Mouse (Mus musculus): ENCODE measurements around the gene Gfod1. TPM values are rescaled to one million over a fixed set of nuclear protein-coding genes. Genes with fewer than 3 reads are reported as not detected.

The Gfod1 gene
- total and polyA plus RNA-seq, 3 experiments: 0.30 to 0.70 (median 0.36) TPM

- Histone ChIP-seq H3K9me3 (replicated peaks; ENCODE audit: low read length) (no peaks in the 10 kb centered on the region), H3K4me3 (replicated peaks in 1 of 3; ENCODE audit: low read depth in 2 of 3, low read length in 2 of 3, poor library complexity in 1 of 3) (peak within 1 kb of the TSS; percentile 70 to 82 (median 79)), H3K27ac (ENCODE audit: insufficient read depth, low read depth) (0 out of 2 replicates have a peak within 1 kb of the TSS, but pooled peaks have one; percentile 23), H3K36me3 (replicated peaks in 1 of 2; ENCODE audit: control insufficient read depth in 1 of 2, insufficient read depth in 1 of 2, low read length in 1 of 2) (peaks cover 2 to 24% of the 10 kb centered on the region in 2 experiments), H3K9ac (ENCODE audit: insufficient read depth, low read depth) (peak within 1 kb of the TSS; percentile 89), H3K4me1 (ENCODE audit: control insufficient read depth in 1 of 2, insufficient read depth in 2 of 2) (peaks cover 3 to 30% of the 10 kb centered on the region in 2 experiments; a peak in 3 of 4 replicates), H3K4me2 (ENCODE audit: insufficient read depth, low read depth, poor library complexity, severe bottlenecking) (peak within 1 kb of the TSS; percentile 90), H3K27me3 (replicated peaks) (no peaks in the 10 kb centered on the region), H3K79me2 (replicated peaks; ENCODE audit: control insufficient read depth, extremely low read depth, insufficient read depth, poor library complexity, severe bottlenecking) (no peaks in the 10 kb centered on the region)
- DNase-seq (ENCODE audit: extremely low read depth): peak; percentile 95
- dilution Hi-C loops (cut with MboI; ENCODE audit: extremely low pct_ligation_motif_present, extremely low pct_unique_long_range_greater_than_20kb, low sequenced_read_pairs) (no loop called here), in situ Hi-C loops (cut with MboI; ENCODE audit: low pct_ligation_motif_present, low pct_unique_long_range_greater_than_20kb, low sequenced_read_pairs) (loop anchor here (10.0 kb wide), 1 partner anchor 564 kb away; no protein-coding TSS in a partner anchor)
- peak; percentile 97 for TF ChIP-seq NELFE (IDR thresholded peaks at IDR 0.05; ENCODE audit: low read depth, low read length)
- TF ChIP-seq MAX (IDR thresholded peaks at IDR 0.05; ENCODE audit: low read length): peak; percentile 96
- 0 out of 2 replicates have a peak, but pooled peaks have one; percentile 41 for TF ChIP-seq E2F4 (IDR thresholded peaks at IDR 0.05; ENCODE audit: insufficient replicate concordance, low read depth, low read length)
- no peak; the same call in 1 of the 2 replicates for TF ChIP-seq GABPA (IDR thresholded peaks at IDR 0.05; ENCODE audit: insufficient replicate concordance, low read depth, low read length)
- TF ChIP-seq RAD21 (IDR thresholded peaks at IDR 0.05; ENCODE audit: low read depth, low read length): no peak
- peak; percentile 59 for TF ChIP-seq BHLHE40 (IDR thresholded peaks at IDR 0.05; ENCODE audit: low read depth, low read length)
- peak; percentile 82 for TF ChIP-seq SIN3A (IDR thresholded peaks at IDR 0.05; ENCODE audit: low read length)
- TF ChIP-seq CTCF (conservative IDR thresholded peaks at IDR 0.05 in 1 of 2, IDR thresholded peaks at IDR 0.05 in 1 of 2; ENCODE audit: low read depth in 2 of 2, low read length in 2 of 2): 0 out of 4 replicates have a peak, but pooled peaks of 1 of the 2 experiments have one; percentile 8
- no peak; the same call in 1 of the 2 replicates for TF ChIP-seq RCOR1 (conservative IDR thresholded peaks at IDR 0.05; ENCODE audit: low read depth, low read length)
- peak; percentile 63; the same call in 1 of the 2 replicates for TF ChIP-seq MAZ (IDR thresholded peaks at IDR 0.05; ENCODE audit: low read depth, low read length)
- peak; percentile 93 for TF ChIP-seq HCFC1 (IDR thresholded peaks at IDR 0.05; ENCODE audit: low read depth, low read length)
- TF ChIP-seq PAX5 (IDR thresholded peaks at IDR 0.05; ENCODE audit: low read length): no peak
- TF ChIP-seq SMC3 (IDR thresholded peaks at IDR 0.05; ENCODE audit: low read depth, low read length): no peak
- TF ChIP-seq ELF1 (IDR thresholded peaks at IDR 0.05; ENCODE audit: low read depth, low read length): peak; percentile 73
- TF ChIP-seq NRF1 (IDR thresholded peaks at IDR 0.05; ENCODE audit: low read depth, low read length): peak; percentile 98
- peak; percentile 52; the same call in 1 of the 2 replicates for TF ChIP-seq CHD2 (IDR thresholded peaks at IDR 0.05; ENCODE audit: low read length)
- peak; percentile 86; the same call in 1 of the 2 replicates for TF ChIP-seq KAT2A (IDR thresholded peaks at IDR 0.05; ENCODE audit: insufficient replicate concordance, low read length)
- 0 out of 2 replicates have a peak, but pooled peaks have one; percentile 21 for TF ChIP-seq EP300 (IDR thresholded peaks at IDR 0.05; ENCODE audit: low read length)
- peak; percentile 93 for TF ChIP-seq UBTF (IDR thresholded peaks at IDR 0.05; ENCODE audit: low read depth, low read length)
- peak; percentile 91 for TF ChIP-seq ZMIZ1 (IDR thresholded peaks at IDR 0.05; ENCODE audit: low read depth, low read length)
- TF ChIP-seq TBP (conservative IDR thresholded peaks at IDR 0.05; ENCODE audit: low read depth, low read length): 0 out of 2 replicates have a peak, but pooled peaks have one; percentile 60
- no peak for TF ChIP-seq JUN (IDR thresholded peaks at IDR 0.05; ENCODE audit: insufficient read depth, low read depth, low read length)
- peak; percentile 91 for TF ChIP-seq TCF12 (IDR thresholded peaks at IDR 0.05; ENCODE audit: low read depth, low read length)
- peak; percentile 51 for TF ChIP-seq ETS1 (conservative IDR thresholded peaks at IDR 0.05; ENCODE audit: low read depth, low read length)
- no peak; the same call in 1 of the 2 replicates for TF ChIP-seq CHD1 (IDR thresholded peaks at IDR 0.05; ENCODE audit: low read depth, low read length)
- peak; percentile 82 for TF ChIP-seq MEF2A (IDR thresholded peaks at IDR 0.05; ENCODE audit: borderline replicate concordance, low read depth, low read length)
- TF ChIP-seq ZKSCAN1 (IDR thresholded peaks at IDR 0.05; ENCODE audit: borderline replicate concordance, low read depth, low read length): no peak
- no peak; the same call in 1 of the 2 replicates for TF ChIP-seq USF2 (conservative IDR thresholded peaks at IDR 0.05; ENCODE audit: low read depth, low read length)
- TF ChIP-seq MXI1 (IDR thresholded peaks at IDR 0.05; ENCODE audit: low read depth, low read length): peak; percentile 95
- TF ChIP-seq ZNF384 (IDR thresholded peaks at IDR 0.05; ENCODE audit: low read depth, low read length): no peak
- peak; percentile 93 for TF ChIP-seq POLR2AphosphoS2 (IDR thresholded peaks at IDR 0.05; ENCODE audit: low read depth, low read length)
- TF ChIP-seq ZC3H11A (IDR thresholded peaks at IDR 0.05; ENCODE audit: low read depth, low read length): no peak
- TF ChIP-seq MAFK (IDR thresholded peaks at IDR 0.05; ENCODE audit: insufficient replicate concordance, low read length): 0 out of 2 replicates have a peak, but pooled peaks have one; percentile 19
- no peak for TF ChIP-seq JUND (conservative IDR thresholded peaks at IDR 0.05; ENCODE audit: low read depth, low read length)
- peak; percentile 83 for TF ChIP-seq IRF4 (IDR thresholded peaks at IDR 0.05; ENCODE audit: low read depth, low read length)
- peak; percentile 29 for TF ChIP-seq USF1 (IDR thresholded peaks at IDR 0.05; ENCODE audit: low read depth, low read length)
- TF ChIP-seq POLR2A (IDR thresholded peaks at IDR 0.05; ENCODE audit: low read depth, low read length): peak; percentile 99
- TF ChIP-seq MYC (IDR thresholded peaks at IDR 0.05; ENCODE audit: low read depth, low read length): peak; percentile 87
These were observed 132.8 kb downstream of the Gfod1 start, which contains the start of gene Tbc1d7 for GRCm38 (mm10) chr13:43171020-43171710. TSS of gene Tbc1d7 (minus strand) at chr13:43171501.
